Mouse (Mus musculus) ES-Bruce4 (cell line): Measurements from ENCODE around the gene Cryba1. TPM values are rescaled to one million over a fixed set of nuclear protein-coding genes. Genes with fewer than 3 reads are reported as not detected.
A peak's percentile ranks its signal among the peaks of the same experiment; 100 is the strongest.

Experiments used
- H3K27ac ChIP-seq: 2 replicates; pipeline ENCODE4 v1.5.1; 2012; ENCODE audit warnings: low read length, inconsistent platforms; ENCODE audit not compliant: insufficient read depth
- H3K27me3 ChIP-seq: 2 replicates; pipeline ENCODE4 v1.6.1; 2012; ENCODE audit warnings: mild to moderate bottlenecking, low read length, inconsistent platforms; ENCODE audit not compliant: control insufficient read depth, poor library complexity, insufficient read depth, severe bottlenecking
- H3K36me3 ChIP-seq: 2 replicates; pipeline ENCODE4 v1.6.1; 2012; ENCODE audit warnings: inconsistent platforms, mild to moderate bottlenecking, low read length, moderate library complexity; ENCODE audit not compliant: control insufficient read depth, poor library complexity, insufficient read depth, severe bottlenecking
- H3K4me1 ChIP-seq: one replicate; pipeline ENCODE4 v1.8.1; 2011; ENCODE audit warnings: low read length; ENCODE audit not compliant: control insufficient read depth, insufficient read depth
- H3K4me3 ChIP-seq: 2 replicates; pipeline ENCODE4 v1.5.1; 2011; ENCODE audit warnings: low read depth, mild to moderate bottlenecking, low read length
- H3K9ac ChIP-seq: 2 replicates; pipeline ENCODE4 v1.6.1; 2012; ENCODE audit warnings: low read depth, mild to moderate bottlenecking, inconsistent platforms; ENCODE audit not compliant: poor library complexity, severe bottlenecking
- H3K9me3 ChIP-seq: replicated peaks from 2 replicates; pipeline ENCODE4 v1.6.1; 2012; ENCODE audit warnings: mild to moderate bottlenecking, low read length, inconsistent platforms; ENCODE audit not compliant: control insufficient read depth, poor library complexity, insufficient read depth, severe bottlenecking
- CTCF ChIP-seq: IDR thresholded peaks from one replicate; pipeline ENCODE4 v1.8.1; 2011; ENCODE audit warnings: low read depth, low read length
- EP300 ChIP-seq: IDR thresholded peaks from 2 replicates; pipeline ENCODE4 v1.6.1; 2011; ENCODE audit warnings: low read depth, low read length; ENCODE audit not compliant: insufficient read depth
- POLR2A ChIP-seq: IDR thresholded peaks from one replicate; pipeline ENCODE4 v1.8.1; 2011; ENCODE audit warnings: low read length; ENCODE audit not compliant: insufficient read depth
- polyA plus RNA-seq: library from polyadenylated mRNA; stranded (reverse); fragments of >200 nt; gene quantifications from 2 replicates; pipeline ENCODE4 v1.2.4, GENCODE M21; 2011; ENCODE audit warnings: low read depth; ENCODE audit not compliant: missing spikeins, insufficient read depth, insufficient read length

Gene Cryba1
- polyA plus RNA-seq, 1 experiment: not detected

- H3K36me3 ChIP-seq: no peaks in the 10 kb centered on the region
- no peak overlapping the region for H3K9ac ChIP-seq
- no peak overlapping the region for H3K27ac ChIP-seq
- H3K4me1 ChIP-seq: no peaks in the 10 kb centered on the region
- no peak overlapping the region for H3K4me3 ChIP-seq
- no peaks in the 10 kb centered on the region for H3K9me3 ChIP-seq
- no peaks in the 10 kb centered on the region for H3K27me3 ChIP-seq
- no peak for TF ChIP-seq POLR2A
- TF ChIP-seq EP300: no peak
- TF ChIP-seq CTCF: no peak
Measured at GRCm38 (mm10) chr11:77728587-77728986, 3.5 kb upstream of the Cryba1 start.

GRCm38 (mm10) chr11:77724766-77725165, 317 bp downstream of the Cryba1 start:
- Histone ChIP-seq H3K36me3 (no peaks in the 10 kb centered on the region), H3K9ac (no peak overlapping the region), H3K27me3 (no peaks in the 10 kb centered on the region), H3K4me3 (no peak overlapping the region), H3K4me1 (no peaks in the 10 kb centered on the region), H3K9me3 (no peaks in the 10 kb centered on the region), H3K27ac (no peak overlapping the region)
- no peak for TF ChIP-seq CTCF
- no peak for TF ChIP-seq POLR2A
- no peak for TF ChIP-seq EP300

- Histone ChIP-seq H3K4me3 (no peak overlapping the region), H3K36me3 (peaks cover 12% of the 10 kb centered on the region), H3K4me1 (no peaks in the 10 kb centered on the region), H3K9ac (no peak overlapping the region), H3K27ac (no peak overlapping the region), H3K9me3 (no peaks in the 10 kb centered on the region), H3K27me3 (no peaks in the 10 kb centered on the region)
- TF ChIP-seq POLR2A: no peak
- no peak for TF ChIP-seq CTCF
- TF ChIP-seq EP300: no peak
Measured at GRCm38 (mm10) chr11:77721389-77721788, 3.7 kb downstream of the Cryba1 start.

GRCm38 (mm10) chr11:77719055-77719454, 6.0 kb downstream of the Cryba1 start:
- Histone ChIP-seq H3K27me3 (no peaks in the 10 kb centered on the region), H3K36me3 (peaks cover 18% of the 10 kb centered on the region), H3K4me3 (no peak overlapping the region), H3K9me3 (no peaks in the 10 kb centered on the region), H3K4me1 (no peaks in the 10 kb centered on the region), H3K27ac (no peak overlapping the region), H3K9ac (no peak overlapping the region)
- TF ChIP-seq POLR2A: no peak
- no peak for TF ChIP-seq EP300
- TF ChIP-seq CTCF: no peak

- Histone ChIP-seq H3K4me1 (no peaks in the 10 kb centered on the region), H3K36me3 (peaks cover 53% of the 10 kb centered on the region), H3K27me3 (no peaks in the 10 kb centered on the region), H3K4me3 (no peak overlapping the region), H3K9me3 (no peaks in the 10 kb centered on the region), H3K9ac (no peak overlapping the region), H3K27ac (peak overlapping the region; percentile 28; the same call in 1 of the 2 replicates)
- TF ChIP-seq POLR2A (no peak), EP300 (no peak), CTCF (no peak)
Measured at GRCm38 (mm10) chr11:77713736-77714135, 11.3 kb downstream of the Cryba1 start.

DNA sequence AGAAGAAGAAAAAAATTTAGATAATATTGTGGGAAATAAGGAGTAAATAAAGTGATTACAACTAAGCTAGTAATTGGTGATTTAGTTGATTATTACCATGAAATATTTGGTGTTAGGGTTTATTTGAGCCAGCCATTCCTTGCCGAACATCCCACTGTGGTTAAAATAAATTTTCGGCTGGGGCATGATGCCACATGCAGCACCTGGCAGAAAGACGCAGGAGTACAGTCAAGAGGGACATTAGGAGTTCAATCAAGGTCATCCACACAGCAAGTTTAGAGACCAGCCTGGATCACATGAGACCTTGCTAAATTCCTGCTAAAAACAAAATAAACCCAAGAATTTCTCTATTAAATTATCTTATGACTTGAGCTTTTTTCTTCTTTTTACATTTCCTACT, 16.0 kb downstream of the Cryba1 start:
- Histone ChIP-seq H3K27me3 (no peaks in the 10 kb centered on the region), H3K36me3 (peaks cover 75% of the 10 kb centered on the region), H3K27ac (no peak overlapping the region; the same call in 1 of the 2 replicates), H3K9ac (no peak overlapping the region), H3K9me3 (no peaks in the 10 kb centered on the region), H3K4me3 (no peak overlapping the region), H3K4me1 (no peaks in the 10 kb centered on the region)
- TF ChIP-seq CTCF (no peak), EP300 (no peak), POLR2A (no peak)
